9 mouse cellular contexts compared by ENCODE assay signal in the genomic region with DNA sequence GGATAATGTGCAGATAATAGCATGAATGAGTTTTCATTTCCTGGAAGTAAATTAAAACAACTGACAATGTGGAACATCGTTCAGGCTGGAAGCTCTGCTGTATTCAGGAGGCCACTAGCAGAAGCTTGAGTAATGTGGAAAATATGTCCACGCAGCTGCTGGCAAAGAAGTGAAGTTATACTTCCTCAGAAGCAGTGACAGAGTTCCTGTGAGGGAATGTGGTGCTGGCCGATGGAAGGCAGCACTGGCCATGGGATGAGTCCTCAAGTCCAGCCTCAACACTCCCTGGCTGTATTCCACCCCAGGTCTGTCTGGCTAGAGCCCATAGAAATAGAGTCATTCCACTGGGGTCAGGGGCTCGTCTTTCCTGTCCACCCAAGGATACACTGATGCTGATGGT.
DNase-seq lines count a peak whose midpoint lies in the region; ATAC-seq and TF ChIP-seq lines count a peak whose summit lies in the region.
"Had no signal": no experiment of that assay in that cellular context is flagged by ENCODE, and none has a peak within 500 bp of the region (broad histone marks: within the 10 kb centered on the region; RNA-seq: fewer than 3 reads in every experiment).

No protein-coding gene starts in this region.

- ATAC-seq in inflammation-experienced regulatory T-cells, adult 6 months, result no peak

- peak; percentile 37 for DNase-seq in adrenal gland, adult 2 months
- DNase-seq in adrenal gland, postnatal 4 days (ENCODE audit: low spot score in 2 of 2), result no peak
- peak; percentile 47 for DNase-seq in urinary bladder, postnatal 14 days (ENCODE audit: low spot score)
- no peak for DNase-seq in urinary bladder, postnatal 25 days (ENCODE audit: low spot score)
- peak; percentile 71 to 77 for DNase-seq in heart, postnatal 10 days
- DNase-seq in left cerebral cortex, adult 2 months (ENCODE audit: extremely low spot score in 1 of 2, low spot score in 2 of 2), result no peak
- DNase-seq in urinary bladder, adult 18-20 months (ENCODE audit: low spot score in 2 of 2), result no peak

- H3K27ac ChIP-seq in left cerebral cortex, adult 2 months, result no peak overlapping the region

- H3K4me3 ChIP-seq in left cerebral cortex, adult 2 months, result no peak overlapping the region
- H3K4me3 ChIP-seq: erythroblast, embryonic 14.5 days had no signal

- no peak for TF ChIP-seq CTCF in left cerebral cortex, adult 2 months (IDR thresholded peaks at IDR 0.05)

- intact Hi-C loops in heart, postnatal 10 days (cut with DNase I), result no loop called here
- intact Hi-C loops in left cerebral cortex, adult 2 months (cut with DNase I), result no loop called here

Comparison
In these comparisons a context has a peak if more than half of its experiments do, and no peak if none do; other contexts are left out.
1. DNase-seq: peak in adrenal gland, adult 2 months (single experiment), urinary bladder, postnatal 14 days (single experiment) and heart, postnatal 10 days (2 of 2); none in adrenal gland, postnatal 4 days (0 of 2), urinary bladder, postnatal 25 days (single experiment), left cerebral cortex, adult 2 months (0 of 2) and urinary bladder, adult 18-20 months (0 of 2).